Mouse (Mus musculus) C2C12 (cell line): ENCODE results near the gene Lrrd1. TPM values are rescaled to one million over a fixed set of nuclear protein-coding genes. Genes with fewer than 3 reads are reported as not detected.
"Not testable (repeated sequence)": the region's sequence is repeated elsewhere in the genome, so short reads cannot be mapped to it uniquely, and the experiment has no call there.

Source experiments
- H3K27me3 ChIP-seq: one replicate; pipeline ENCODE4 v1.6.1; 2011; ENCODE audit not compliant: control insufficient read depth, insufficient read depth, insufficient read length
- H3K36me3 ChIP-seq: one replicate; pipeline ENCODE4 v1.6.1; 2011; ENCODE audit not compliant: control insufficient read depth, insufficient read depth
- H3K4me3 ChIP-seq: one replicate; pipeline ENCODE4 v1.5.1; 2011; ENCODE audit warnings: mild to moderate bottlenecking, control low read depth; ENCODE audit not compliant: poor library complexity, insufficient read depth, severe bottlenecking
- H3K79me2 ChIP-seq: one replicate; pipeline ENCODE4 v1.6.1; 2011; ENCODE audit not compliant: control insufficient read depth, insufficient read depth
- H3K79me3 ChIP-seq: one replicate; pipeline ENCODE4 v1.6.1; 2011; ENCODE audit warnings: low read depth, control low read depth
- H3ac ChIP-seq: one replicate; pipeline ENCODE3; 2011; ENCODE audit warnings: low read depth; ENCODE audit not compliant: control insufficient read depth, insufficient read length
- CEBPB ChIP-seq: IDR thresholded peaks from one replicate; pipeline ENCODE4 v1.6.1; 2011; ENCODE audit warnings: low read depth, mild to moderate bottlenecking, control low read depth, moderate library complexity
- CTCF ChIP-seq: IDR thresholded peaks from one replicate; pipeline ENCODE4 v1.5.1; 2011; ENCODE audit not compliant: control insufficient read depth, insufficient read depth, insufficient read length
- FOSL1 ChIP-seq: IDR thresholded peaks from one replicate; pipeline ENCODE4 v1.8.0; 2011; ENCODE audit warnings: mild to moderate bottlenecking, low read length; ENCODE audit not compliant: poor library complexity, insufficient read depth, severe bottlenecking
- MAX ChIP-seq: IDR thresholded peaks from one replicate; pipeline ENCODE4 v1.6.1; 2011; ENCODE audit warnings: mild to moderate bottlenecking, control low read depth
- MYOD1 ChIP-seq: IDR thresholded peaks from one replicate; pipeline ENCODE4 v1.6.1; 2011; ENCODE audit warnings: low read depth; ENCODE audit not compliant: control insufficient read depth, insufficient read length
- MYOG ChIP-seq: IDR thresholded peaks from one replicate; pipeline ENCODE4 v1.6.1; 2011; ENCODE audit not compliant: control insufficient read depth, insufficient read length; ENCODE audit errors: extremely low read depth
- USF1 ChIP-seq: IDR thresholded peaks from one replicate; pipeline ENCODE4 v1.6.1; 2011; ENCODE audit warnings: low read depth, mild to moderate bottlenecking, control low read depth, moderate library complexity
- polyA plus RNA-seq: library from polyadenylated mRNA; unstranded; fragments of >200 nt; fragmentation: generic; extraction: Trizol; gene quantifications from one replicate; pipeline ENCODE4 v1.2.1, GENCODE M21; 2012; ENCODE audit warnings: missing spikeins

Lrrd1 gene
- polyA plus RNA-seq, 1 experiment: 0.04 TPM

- TF ChIP-seq CEBPB: no peak
- no peaks in the 10 kb centered on the region for H3K79me3 ChIP-seq
- H3K4me3 ChIP-seq: no peak overlapping the region
- no peaks in the 10 kb centered on the region for H3K27me3 ChIP-seq
- no peak overlapping the region for H3ac ChIP-seq
- H3K79me2 ChIP-seq: no peaks in the 10 kb centered on the region
- no peaks in the 10 kb centered on the region for H3K36me3 ChIP-seq
Measured at GRCm38 (mm10) chr5:3872348-3872747, 27.4 kb downstream of the Lrrd1 start.

GRCm38 (mm10) chr5:3873485-3873884 is 28.5 kb downstream of the Lrrd1 start:
- H3K4me3 ChIP-seq: no peak overlapping the region
- H3K27me3 ChIP-seq: no peaks in the 10 kb centered on the region
- no peak overlapping the region for H3ac ChIP-seq
- no peaks in the 10 kb centered on the region for H3K36me3 ChIP-seq
- no peaks in the 10 kb centered on the region for H3K79me3 ChIP-seq
- TF ChIP-seq MAX (no peak), USF1 (peak; percentile 96), CEBPB (no peak), MYOD1 (no peak)
- H3K79me2 ChIP-seq: no peaks in the 10 kb centered on the region

- not testable (repeated sequence) for H3K36me3 ChIP-seq, H3K4me3 ChIP-seq
Measured at GRCm38 (mm10) chr5:3886862-3887261, 41.9 kb downstream of the Lrrd1 start.

GRCm38 (mm10) chr5:3889201-3889600 is 44.2 kb downstream of the Lrrd1 start:
- Histone ChIP-seq H3K27me3 (no peaks in the 10 kb centered on the region), H3K4me3 (no peak overlapping the region), H3ac (no peak overlapping the region), H3K79me2 (peaks cover 11% of the 10 kb centered on the region), H3K79me3 (peaks cover 6% of the 10 kb centered on the region), H3K36me3 (peaks cover 3% of the 10 kb centered on the region)
- TF ChIP-seq MYOG: no peak
- TF ChIP-seq MAX: no peak
- no peak for TF ChIP-seq CEBPB
- TF ChIP-seq USF1: no peak
- no peak for TF ChIP-seq FOSL1
- TF ChIP-seq CTCF: no peak
- no peak for TF ChIP-seq MYOD1

More at GRCm38 (mm10) chr5:3886862-3887261, 41.9 kb downstream of the Lrrd1 start:
- not testable (repeated sequence) for H3K27me3 ChIP-seq, H3K79me3 ChIP-seq, H3K79me2 ChIP-seq, H3ac ChIP-seq

GRCm38 (mm10) chr5:3893459-3894293 is 48.7 kb downstream of the Lrrd1 start, which contains the start of gene Mterf1a:
Mterf1a (minus strand) TSS chr5:3893933.
- H3K27me3 ChIP-seq, H3K79me3 ChIP-seq, H3ac ChIP-seq, H3K36me3 ChIP-seq: not testable (repeated sequence)
- peak within 1 kb of the TSS; percentile 33 for H3K4me3 ChIP-seq
- peaks cover 11% of the 10 kb centered on the region for H3K79me2 ChIP-seq

- not testable (repeated sequence) for H3K4me3 ChIP-seq, H3K79me3 ChIP-seq, H3K27me3 ChIP-seq, H3ac ChIP-seq, H3K36me3 ChIP-seq
- H3K79me2 ChIP-seq: peaks cover 11% of the 10 kb centered on the region
Measured at GRCm38 (mm10) chr5:3894294-3894619, 49.3 kb downstream of the Lrrd1 start.

GRCm38 (mm10) chr5:3905471-3905870 is 60.5 kb downstream of the Lrrd1 start:
- no peaks in the 10 kb centered on the region for H3K36me3 ChIP-seq
- no peak overlapping the region for H3ac ChIP-seq
- TF ChIP-seq CEBPB: no peak
- TF ChIP-seq CTCF: no peak
- no peak for TF ChIP-seq FOSL1
- no peak for TF ChIP-seq MYOD1
- no peak for TF ChIP-seq MYOG
- no peak for TF ChIP-seq MAX
- TF ChIP-seq USF1: no peak

More at GRCm38 (mm10) chr5:3905471-3905870, 60.5 kb downstream of the Lrrd1 start:
- Histone ChIP-seq H3K79me2 (no peaks in the 10 kb centered on the region), H3K4me3 (no peak overlapping the region), H3K79me3 (no peaks in the 10 kb centered on the region), H3K27me3 (no peaks in the 10 kb centered on the region)

Other genes starting within 250 kb of the Lrrd1 start
- gene Pex1, start 249.1 kb upstream of the Lrrd1 start, polyA plus RNA-seq: 3.3 TPM
- gene Rbm48, start 248.6 kb upstream of the Lrrd1 start, polyA plus RNA-seq: 2.9 TPM
- gene Tmbim7, start 194.0 kb upstream of the Lrrd1 start, polyA plus RNA-seq: not detected
- gene Gatad1, start 188.0 kb upstream of the Lrrd1 start, polyA plus RNA-seq: 125 TPM
- 9.5 TPM for gene Ankib1, start 42.2 kb upstream of the Lrrd1 start, polyA plus RNA-seq
- gene Krit1, start 42.0 kb upstream of the Lrrd1 start, polyA plus RNA-seq: 4.7 TPM
- 2.3 TPM for gene Mterf1a, start 48.8 kb downstream of the Lrrd1 start, polyA plus RNA-seq
- gene Akap9, start 82.9 kb downstream of the Lrrd1 start, polyA plus RNA-seq: 2.1 TPM